Mouse (Mus musculus): ENCODE data around the gene Reep3.

Reep3 gene

GRCm38 (mm10) chr10:66968541-66968940 is 128.2 kb downstream of the Reep3 start:
- DNase-seq = no peak

DNA sequence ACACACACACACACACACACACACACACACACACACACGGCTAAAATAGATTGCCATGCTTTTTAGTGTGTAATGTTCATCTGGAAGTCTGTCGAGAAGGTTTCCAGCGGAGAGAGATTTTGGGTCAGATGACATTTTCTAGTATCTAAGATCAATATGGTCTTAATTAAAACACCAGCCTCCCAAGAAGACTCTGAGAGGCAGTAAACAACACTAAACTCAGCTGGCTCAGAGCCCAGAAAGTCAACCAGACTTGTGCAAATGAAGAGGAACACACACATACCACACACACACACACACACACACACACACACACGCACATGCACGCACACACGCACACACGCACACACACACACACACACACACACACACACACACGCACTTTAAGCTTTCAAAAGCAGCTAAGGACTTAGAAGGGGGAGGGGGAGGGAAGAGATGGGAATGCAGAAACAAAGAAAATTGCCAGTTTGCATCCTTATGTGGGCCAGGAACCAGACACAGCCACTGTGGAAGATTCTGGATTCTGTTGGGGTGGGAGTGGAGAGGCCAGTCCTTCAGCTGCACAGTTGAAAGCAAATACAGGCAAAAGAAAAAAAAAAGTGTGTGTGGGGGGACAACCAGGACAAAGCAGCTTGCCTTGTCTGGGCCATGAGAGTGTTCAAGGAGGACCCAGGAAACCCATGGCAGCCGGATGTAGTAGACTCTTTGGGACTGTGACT is 130.2 kb downstream of the Reep3 start:
- no peak for DNase-seq

- no peak for DNase-seq
These were observed 136.6 kb downstream of the Reep3 start for GRCm38 (mm10) chr10:66960136-66960535.

Data from thymus, postnatal 14 days (tissue).